Mouse (Mus musculus) spleen, adult 2 months (tissue): ENCODE results near the gene Prkci.

Experiments used
- CTCF ChIP-seq: fragments of 200-500 bp; IDR thresholded peaks from 2 replicates; pipeline ENCODE4 v1.5.1; 2011; ENCODE audit warnings: mild to moderate bottlenecking, inconsistent platforms; ENCODE audit not compliant: insufficient read depth, insufficient read length, insufficient replicate concordance; ENCODE audit errors: extremely low read depth
- POLR2A ChIP-seq: fragments of 200-500 bp; IDR thresholded peaks from 2 replicates; pipeline ENCODE4 v1.6.1; 2011; ENCODE audit warnings: low read depth, low read length, inconsistent platforms

- TF ChIP-seq POLR2A (no peak), CTCF (no peak)
Measured at GRCm38 (mm10) chr3:31079450-31079849, 83.9 kb downstream of the Prkci start.
